Mouse (Mus musculus) thymus, postnatal 36 days (tissue): ENCODE results near the gene Ccp110.

ENCODE experiments used
- DNase-seq, 2 experiments: peaks; one replicate each; pipeline ENCODE4 v3.0.0; 2022; ENCODE audit warnings: mixed read lengths in 2 of 2

The Ccp110 gene

DNA sequence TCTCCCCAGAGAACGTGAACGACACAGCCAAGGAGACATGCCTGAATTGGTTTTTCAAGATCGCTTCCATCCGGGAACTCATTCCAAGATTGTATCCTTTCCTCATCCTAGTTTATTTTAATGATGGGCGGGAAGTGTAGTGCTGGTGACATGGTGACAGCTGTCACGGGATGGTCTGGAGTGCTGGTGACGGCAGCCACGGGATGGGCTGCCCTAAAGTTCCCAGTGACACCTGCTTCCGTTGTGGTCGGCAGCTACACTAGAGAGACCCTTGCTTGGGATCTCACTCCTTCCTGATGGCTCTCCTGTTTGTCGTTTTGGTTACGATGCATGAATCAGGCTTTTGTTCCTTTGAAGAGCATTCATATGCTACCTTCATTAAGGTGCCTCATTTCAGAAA, 60.7 kb downstream of the Ccp110 start:
- DNase-seq, result no peak

DNA sequence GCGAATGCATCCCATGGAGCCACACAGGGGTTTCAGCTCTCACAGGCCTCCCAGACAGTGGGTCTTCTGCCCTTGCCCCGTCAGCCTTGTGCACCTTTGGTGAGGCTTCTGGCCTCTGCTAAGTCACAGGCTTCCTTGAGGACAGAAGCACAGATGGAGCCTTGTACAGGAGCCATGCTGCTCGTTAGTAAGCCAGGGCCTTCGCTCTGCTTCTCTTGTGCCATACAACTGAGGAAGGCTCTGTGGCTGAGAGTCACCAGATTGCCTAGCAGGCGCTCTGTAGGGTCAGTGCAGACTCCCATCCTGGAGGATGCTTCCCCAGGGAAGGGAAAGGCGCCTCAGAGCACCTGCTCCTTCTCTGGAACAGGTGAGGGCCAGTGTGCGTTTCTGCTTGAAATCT, 63.6 kb downstream of the Ccp110 start:
- DNase-seq, result no peak

DNA sequence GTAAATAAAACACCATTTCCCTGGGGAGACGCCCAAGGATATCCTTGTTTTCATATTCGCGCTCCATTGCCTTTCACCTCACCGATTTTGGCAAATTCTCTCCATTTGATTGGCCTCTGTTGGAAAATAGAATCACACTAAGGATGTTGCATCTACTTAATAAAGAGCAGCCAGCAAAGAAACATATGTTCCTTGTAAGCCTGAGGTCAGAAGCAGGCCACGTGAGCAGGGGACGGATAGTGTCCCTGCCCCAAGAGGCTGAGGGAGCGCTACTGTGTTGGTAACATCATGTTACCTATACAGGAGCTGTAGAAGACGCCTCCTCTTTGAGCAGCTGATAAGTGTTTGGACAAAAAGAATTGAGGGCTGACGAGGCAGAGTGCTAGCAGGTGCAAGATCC, 64.1 kb downstream of the Ccp110 start:
- DNase-seq, result no peak

DNA sequence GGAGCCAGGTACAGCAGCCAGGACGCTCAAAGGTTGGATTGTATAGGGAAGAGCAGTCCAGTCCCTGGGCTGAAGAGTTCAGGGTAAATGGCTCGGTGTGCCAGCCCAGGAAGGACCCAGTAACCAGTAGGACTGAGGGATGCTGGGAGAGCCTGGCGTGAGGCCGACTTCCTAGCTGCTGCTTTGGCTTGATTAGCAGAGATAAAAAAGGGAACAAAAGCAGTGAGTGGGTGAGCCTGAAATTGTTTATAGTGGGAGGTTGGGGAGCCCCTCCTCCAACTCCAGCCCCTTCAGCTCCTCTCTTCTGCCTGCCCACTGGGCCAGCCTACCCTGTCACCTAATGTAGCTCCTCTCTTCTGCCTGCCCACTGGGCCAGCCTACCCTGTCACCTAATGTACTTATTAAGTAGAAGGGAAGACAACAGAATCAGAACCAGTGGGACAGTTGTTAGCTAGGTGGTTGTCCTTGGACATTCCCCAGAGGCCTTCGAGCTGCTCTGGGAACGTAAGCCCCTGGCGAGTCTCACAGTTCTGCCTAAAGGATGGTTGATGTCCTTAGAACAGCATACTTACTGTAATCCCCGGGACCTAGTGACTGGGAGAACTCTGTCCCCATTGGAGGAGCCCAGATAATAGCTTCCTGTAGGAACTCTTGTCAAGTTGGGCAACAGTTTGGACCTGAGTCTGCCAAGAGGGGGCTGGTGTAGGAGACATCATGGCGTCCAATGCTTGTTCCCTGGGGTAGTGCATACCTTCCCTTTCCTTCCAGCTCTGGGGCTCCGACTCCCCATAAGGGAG, 65.4 kb downstream of the Ccp110 start:
- DNase-seq, result no peak

DNA sequence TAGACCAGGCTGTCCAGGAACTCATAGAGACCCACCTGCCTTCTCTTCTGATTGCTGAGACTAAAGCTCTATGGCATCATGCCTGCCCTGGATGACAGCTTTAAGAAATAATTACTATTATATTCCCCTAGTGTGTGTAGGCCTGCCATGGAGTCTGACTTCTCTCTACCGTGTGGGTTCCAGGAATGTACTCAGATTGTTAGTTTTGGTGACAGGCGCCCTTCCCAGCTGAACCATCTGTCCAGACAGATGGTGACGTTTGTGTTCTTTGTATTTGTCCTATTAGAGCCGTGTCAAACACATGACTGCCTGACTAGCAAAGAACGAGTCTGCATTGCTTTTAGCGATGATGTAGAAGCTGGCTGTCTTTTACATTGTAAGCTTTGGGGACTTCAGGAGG, 66.2 kb downstream of the Ccp110 start:
- no peak for DNase-seq

DNA sequence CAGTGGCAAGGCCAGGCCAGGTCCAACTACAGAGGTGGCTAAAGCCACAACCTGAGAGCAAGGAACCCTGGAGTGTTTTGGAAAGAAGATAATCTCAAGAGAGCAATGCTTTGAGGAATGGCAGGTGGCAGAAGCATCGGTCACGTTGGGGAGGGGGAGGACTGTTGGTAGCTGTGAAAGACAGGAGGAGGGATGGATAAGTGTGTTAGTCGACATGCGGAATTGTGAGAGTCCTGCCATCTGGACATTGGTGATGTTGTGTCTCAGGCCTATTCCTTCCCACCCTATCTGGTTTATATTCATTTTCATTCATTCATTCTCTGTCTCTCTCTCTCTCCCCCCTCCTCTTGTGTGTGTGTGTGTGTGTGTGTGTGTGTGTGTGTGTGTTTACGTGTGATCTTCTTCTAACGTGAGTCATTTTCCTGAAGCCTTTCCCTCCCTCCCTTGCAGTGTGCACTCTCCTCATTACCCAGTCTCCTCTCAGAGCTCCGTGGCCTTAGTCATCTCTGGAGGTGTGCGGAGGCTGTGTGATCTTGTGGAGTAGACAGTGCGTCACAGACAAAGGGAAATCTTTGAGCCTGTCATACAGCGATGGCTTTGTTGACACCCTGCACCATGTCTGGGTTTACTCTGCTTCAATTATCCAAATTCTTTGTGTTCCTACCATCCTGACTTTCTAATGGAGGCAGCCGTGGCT, 71.1 kb downstream of the Ccp110 start:
- DNase-seq, result no peak

DNA sequence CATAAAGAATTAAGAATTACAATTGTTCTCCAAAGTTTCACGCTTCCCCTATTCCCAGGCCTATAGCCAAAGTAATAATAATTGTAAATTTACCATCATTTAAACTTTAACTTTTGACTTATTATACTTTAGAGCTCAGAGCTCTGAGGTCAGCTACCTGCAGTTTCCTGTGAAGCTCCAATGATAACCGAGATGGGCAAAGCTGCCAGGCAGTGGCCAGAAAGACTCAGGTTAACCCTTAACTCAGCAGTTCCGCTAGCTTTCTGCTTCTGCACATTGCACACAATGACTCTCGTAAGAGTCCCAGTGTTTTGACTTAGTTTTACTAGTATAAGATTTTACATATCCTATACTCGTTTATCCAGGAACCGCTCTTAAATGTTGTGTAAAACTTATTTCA, 73.7 kb downstream of the Ccp110 start:
- DNase-seq, result no peak
